Mouse (Mus musculus) adrenal gland, adult 2 months (tissue): ENCODE results near the gene Yy1. TPM values are rescaled to one million over a fixed set of nuclear protein-coding genes. Genes with fewer than 3 reads are reported as not detected.

Source experiments
- DNase-seq: peaks from one replicate; pipeline ENCODE4 v3.0.0; 2021
- microRNA-seq, 2 experiments: library from miRNA; unstranded; fragments of <30 nt; microRNA quantifications; one replicate each; pipeline ENCODE4 v1.2.0; 2021
- polyA plus RNA-seq: library from polyadenylated mRNA; depleted of rRNA; stranded (reverse); fragments of >200 nt; gene quantifications from 2 replicates; pipeline ENCODE4 v1.2.3, GENCODE M21; 2012; rRNA removed
- total RNA-seq, 2 experiments: library from RNA; stranded (reverse); gene quantifications; 2 replicates each; pipeline ENCODE4 v1.2.3; 2021

Gene Yy1
- total and polyA plus RNA-seq, 3 experiments, result 27.8 to 102 (median 56.2) TPM

DNA sequence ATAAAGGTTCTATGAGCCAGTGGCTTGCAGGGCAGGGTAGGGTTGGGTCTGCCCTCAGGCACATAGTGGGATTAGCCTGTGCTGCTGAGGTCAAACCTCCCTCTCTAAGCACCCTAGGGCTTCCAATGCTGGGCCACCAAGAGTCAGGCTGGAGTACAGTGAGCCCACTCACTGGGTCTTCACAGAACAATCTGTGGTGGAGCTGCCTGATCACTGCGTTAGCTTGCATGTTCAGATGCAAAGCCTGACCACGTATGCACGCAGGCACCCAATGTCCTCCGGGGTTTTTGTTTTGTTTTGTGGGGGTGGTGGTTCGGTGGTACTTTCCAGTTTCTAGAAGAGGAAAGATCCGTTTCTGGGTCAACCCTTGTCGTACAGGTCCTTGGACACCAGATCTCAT, 64.3 kb downstream of the Yy1 start:
- no peak for DNase-seq

DNA sequence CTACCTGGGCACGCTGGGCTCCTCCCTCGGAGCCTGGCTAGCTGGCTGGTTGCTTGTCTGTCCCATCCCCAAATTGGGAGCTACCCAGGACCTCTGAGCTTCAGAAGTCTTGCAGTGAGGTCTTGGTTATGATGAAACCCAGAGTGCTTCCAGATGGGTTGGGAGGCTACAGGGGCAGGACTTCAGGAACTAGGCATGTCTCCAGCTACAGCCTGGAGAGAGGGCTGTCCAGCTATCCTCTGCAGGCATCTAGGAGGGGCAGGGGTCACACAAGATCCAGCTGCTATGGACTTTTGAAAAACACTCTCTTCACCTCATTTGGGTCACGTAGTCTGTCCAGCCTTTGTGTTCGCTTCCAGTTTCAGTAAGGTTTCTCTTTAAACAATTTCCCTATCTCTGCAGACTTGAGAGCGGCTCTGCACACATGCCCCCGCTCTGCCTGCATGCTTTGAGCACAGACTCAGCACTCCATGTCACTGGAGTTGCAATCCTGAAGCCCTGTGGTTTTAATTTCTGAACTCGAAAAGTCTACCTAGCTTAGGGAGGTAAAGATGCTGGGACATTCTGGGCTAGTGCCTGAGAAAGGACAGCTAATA, 64.9 kb downstream of the Yy1 start:
- DNase-seq, result no peak

DNA sequence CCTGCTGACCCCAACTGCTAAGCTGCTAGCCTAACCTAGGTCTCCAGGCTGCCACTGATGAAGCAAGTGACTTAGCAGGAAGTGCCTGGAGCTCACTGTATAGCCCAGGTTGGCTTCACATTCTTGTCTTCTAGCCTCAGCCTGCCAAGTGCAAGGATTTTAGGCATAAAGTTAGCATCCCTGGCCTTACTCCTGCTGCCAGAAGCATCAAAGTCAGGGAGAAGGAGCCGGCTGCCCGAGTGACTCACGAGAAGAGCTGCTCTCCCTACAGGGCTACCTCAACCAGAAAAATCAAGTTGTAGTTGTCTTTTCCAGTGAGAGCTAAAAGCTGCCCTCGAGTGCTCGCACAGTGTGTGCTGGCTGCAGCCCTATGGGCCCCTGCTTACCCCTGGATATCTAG, 65.7 kb downstream of the Yy1 start:
- DNase-seq, result no peak

GRCm38 (mm10) chr12:108865007-108865494, 72.3 kb downstream of the Yy1 start:
- DNase-seq, result no peak

DNA sequence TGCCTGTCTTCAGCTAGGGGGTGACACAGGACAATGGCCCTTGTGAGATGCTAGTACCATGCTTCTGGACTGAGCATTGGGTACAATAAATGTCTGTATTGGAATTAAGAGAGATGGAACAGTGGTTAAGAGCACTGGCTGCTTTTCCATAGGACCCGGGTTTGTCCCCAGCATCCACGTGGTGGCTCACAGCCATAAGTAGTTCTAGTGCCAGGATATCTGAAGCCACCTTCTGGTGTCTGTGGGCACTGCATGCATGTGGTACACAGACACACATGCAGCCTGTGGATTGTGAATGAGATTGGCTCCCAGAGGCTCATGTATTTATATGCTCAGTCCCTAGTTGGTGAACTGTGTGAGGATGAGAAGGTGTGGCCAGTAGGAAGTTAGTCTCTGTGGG, 76.8 kb downstream of the Yy1 start:
- no peak for DNase-seq

Small RNA genes within 50 kb of the gene (microRNA-seq; reads per million reads assigned to microRNA genes)
- gene Mir345, result 30.3 to 64.9 reads per million in 2 experiments

Other genes starting within 250 kb of the Yy1 start
- 10 to 100 TPM; 39.1 to 48.5 TPM for gene Evl, start 238.3 kb upstream of the Yy1 start, total RNA-seq
- 18.6 and 27.8 TPM in 2 replicates for gene Evl, start 238.3 kb upstream of the Yy1 start, polyA plus RNA-seq
- under 1 TPM in 1 of 2 experiments, not detected in 1; 0.17 TPM for gene Degs2, start 90.7 kb upstream of the Yy1 start, total RNA-seq
- gene Degs2, start 90.7 kb upstream of the Yy1 start, polyA plus RNA-seq, result 0.10 and 0.27 TPM in 2 replicates
- gene Slc25a29, start 42.9 kb downstream of the Yy1 start, total RNA-seq, result 10 to 100 TPM; 14.0 to 17.7 TPM
- gene Slc25a29, start 42.9 kb downstream of the Yy1 start, polyA plus RNA-seq, result 93.3 and 111 TPM in 2 replicates
- gene Slc25a47, start 43.1 kb downstream of the Yy1 start, total RNA-seq, result 10 to 100 TPM in 1 of 2 experiments, 1 to 10 TPM in 1; 8.4 to 12.2 TPM
- 16.6 TPM in 2 replicates for gene Slc25a47, start 43.1 kb downstream of the Yy1 start, polyA plus RNA-seq
- 10 to 100 TPM in 1 of 2 experiments, 1 to 10 TPM in 1; 6.7 to 12.0 TPM for gene Wdr25, start 100.7 kb downstream of the Yy1 start, total RNA-seq
- 6.5 and 8.3 TPM in 2 replicates for gene Wdr25, start 100.7 kb downstream of the Yy1 start, polyA plus RNA-seq
- gene Wars, start 101.2 kb downstream of the Yy1 start, total RNA-seq, result 10 to 100 TPM; 53.2 to 66.3 TPM
- 56.3 and 61.5 TPM in 2 replicates for gene Wars, start 101.2 kb downstream of the Yy1 start, polyA plus RNA-seq